Mouse (Mus musculus) splenic B cell, adult 2 months (primary cell): Measurements from ENCODE around the gene Cdhr1.
"Not testable (repeated sequence)": the region's sequence is repeated elsewhere in the genome, so short reads cannot be mapped to it uniquely, and the experiment has no call there.

Experiments
- DNase-seq: peaks from one replicate; pipeline ENCODE4 v3.0.0-alpha.2; 2011; ENCODE audit warnings: low read depth, low spot score
- H3K27me3 ChIP-seq: 2 replicates; pipeline ENCODE4 v1.6.1; 2012; ENCODE audit warnings: mild to moderate bottlenecking, low read length, moderate library complexity, mixed read lengths; ENCODE audit not compliant: control insufficient read depth, poor library complexity, insufficient read depth, severe bottlenecking
- H3K36me3 ChIP-seq: 2 replicates; pipeline ENCODE4 v1.6.1; 2012; ENCODE audit warnings: mild to moderate bottlenecking, low read length, moderate library complexity, mixed read lengths; ENCODE audit not compliant: control insufficient read depth, poor library complexity, insufficient read depth, severe bottlenecking

The Cdhr1 gene

DNA sequence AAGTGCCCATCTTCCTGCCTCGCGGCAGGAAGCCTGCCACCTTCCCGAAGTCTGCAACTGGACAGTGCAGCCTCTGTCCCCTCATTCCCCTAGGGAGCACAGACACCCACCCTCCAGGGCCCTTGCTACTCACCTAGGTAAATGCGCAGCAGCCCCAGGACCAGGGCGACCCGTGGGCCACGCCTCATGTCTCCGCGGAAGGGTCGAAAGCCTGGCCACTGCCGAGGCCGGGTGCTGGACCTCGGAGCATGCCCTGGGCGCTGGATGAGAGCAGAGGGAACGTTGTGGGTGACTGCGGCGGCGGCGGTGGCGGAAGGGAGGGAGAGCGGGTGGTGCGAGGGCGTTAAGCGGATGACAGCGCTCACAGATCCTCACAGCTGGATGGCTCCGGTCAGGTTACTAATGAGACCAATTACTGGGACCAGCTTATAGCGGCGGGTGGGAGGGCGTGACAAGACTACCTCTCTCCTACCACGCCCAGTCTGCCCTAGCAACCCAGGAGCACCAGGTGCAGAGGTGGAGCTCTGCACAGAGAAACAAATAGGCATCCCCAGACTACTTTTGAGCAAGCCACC lies at the start of gene Cdhr1:
Gene Cdhr1, minus strand, starts transcription at position 392 of the 575 bp plus-strand sequence.
- Histone ChIP-seq H3K36me3 (no peaks in the 10 kb centered on the region), H3K27me3 (no peaks in the 10 kb centered on the region)
- DNase-seq, result no peak

DNA sequence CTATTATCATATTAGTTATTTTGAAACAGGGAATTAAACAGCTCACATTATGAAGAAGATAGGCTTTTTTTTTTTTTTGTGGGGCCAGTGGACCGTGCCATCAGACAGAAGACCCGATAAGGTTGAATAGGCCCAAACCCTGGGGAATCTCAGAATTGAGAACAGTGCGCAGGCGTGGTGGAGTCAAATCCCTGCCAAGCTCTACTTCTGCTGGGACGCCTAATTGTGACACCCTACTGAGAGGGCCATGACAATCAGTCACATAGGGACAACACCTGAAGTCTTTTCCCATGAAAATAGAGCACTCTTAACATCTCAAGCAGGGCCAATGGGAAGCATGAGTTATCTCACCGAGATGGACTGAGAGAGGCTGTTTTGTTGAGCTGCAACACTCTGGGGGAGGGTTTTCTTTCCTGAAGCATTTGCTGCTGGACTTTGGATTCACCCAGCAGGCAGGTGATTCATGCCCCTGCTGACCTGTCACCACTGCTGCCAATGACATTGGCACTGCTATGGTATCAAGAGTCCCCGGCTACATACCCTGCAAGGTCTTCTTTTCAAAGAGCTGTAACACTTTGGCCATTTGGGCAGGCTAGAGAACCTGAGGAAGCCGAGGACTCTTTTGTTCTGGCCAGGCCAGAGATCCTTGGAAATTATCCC lies 41.0 kb upstream of the Cdhr1 start:
- peak; percentile 34 for DNase-seq
- H3K36me3 ChIP-seq, result no peaks in the 10 kb centered on the region
- 0 out of 2 replicates have a peak, but pooled peaks cover 2% of the 10 kb centered on the region for H3K27me3 ChIP-seq

DNA sequence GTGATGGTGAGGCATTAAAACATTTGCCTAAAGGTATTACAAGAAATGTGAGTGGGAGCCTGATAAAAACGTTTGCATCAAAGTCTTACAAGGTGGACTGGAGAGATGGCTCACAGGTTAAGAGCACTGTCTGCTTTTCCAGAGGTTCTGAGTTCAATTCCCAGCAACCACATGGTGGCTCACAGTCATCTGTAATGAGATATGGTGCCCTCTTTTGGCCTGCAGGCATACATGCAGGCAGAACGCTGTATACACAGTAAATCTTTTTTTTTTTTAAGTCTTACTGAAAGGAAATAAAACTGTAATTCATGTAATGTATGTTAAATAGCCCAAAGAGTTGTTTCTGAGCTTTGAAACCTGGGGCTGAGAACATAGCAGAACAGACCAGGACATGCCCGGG lies 39.4 kb upstream of the Cdhr1 start:
- not testable (repeated sequence) for H3K36me3 ChIP-seq, DNase-seq

DNA sequence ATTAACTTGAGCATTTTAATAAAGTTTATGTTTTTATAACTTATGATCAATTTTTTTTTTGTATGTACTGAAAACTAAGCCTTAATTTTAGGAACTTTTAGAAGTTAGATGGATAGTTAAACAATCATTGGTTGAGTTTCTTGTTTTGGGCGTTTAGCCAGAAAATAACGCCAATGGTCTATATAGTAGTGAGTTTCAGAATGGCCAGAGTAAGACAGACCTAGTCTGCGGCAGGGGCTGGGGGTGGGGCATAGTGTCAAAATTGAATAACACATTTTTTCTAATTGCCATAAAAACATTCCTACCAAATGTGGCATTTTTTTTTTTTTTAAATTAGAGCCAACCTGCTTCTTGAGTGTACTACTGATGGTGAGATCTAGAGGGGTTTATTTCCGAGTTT lies 38.0 kb upstream of the Cdhr1 start:
- H3K27me3 ChIP-seq, result 0 out of 2 replicates have a peak, but pooled peaks cover 2% of the 10 kb centered on the region
- 0 out of 2 replicates have a peak, but pooled peaks cover 9% of the 10 kb centered on the region for H3K36me3 ChIP-seq
- no peak for DNase-seq

More for the DNA sequence above, 39.4 kb upstream of the Cdhr1 start:
- H3K27me3 ChIP-seq, result not testable (repeated sequence)

DNA sequence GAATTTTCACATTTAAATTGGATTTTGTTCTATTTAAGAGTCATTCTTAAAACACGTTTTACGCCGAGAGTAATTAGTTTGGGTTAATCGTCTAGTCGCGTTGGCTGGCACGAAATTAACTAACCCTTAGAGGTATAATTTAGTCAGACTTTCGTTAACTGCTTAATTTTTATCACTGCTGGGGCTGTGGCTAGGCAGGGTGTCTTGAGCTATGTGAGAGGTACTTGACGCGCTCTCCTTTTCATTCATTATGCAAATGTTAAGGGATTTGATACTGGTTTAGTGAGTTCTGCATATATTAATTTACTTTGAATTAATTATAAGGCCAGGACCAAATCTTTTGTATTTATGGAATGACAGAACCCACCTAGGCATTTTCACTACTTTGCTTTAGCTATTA lies 37.5 kb upstream of the Cdhr1 start:
- DNase-seq, result peak; percentile 50
- H3K27me3 ChIP-seq, result 0 out of 2 replicates have a peak, but pooled peaks cover 2% of the 10 kb centered on the region
- peaks cover 11% of the 10 kb centered on the region; the same call in 1 of the 2 replicates for H3K36me3 ChIP-seq

DNA sequence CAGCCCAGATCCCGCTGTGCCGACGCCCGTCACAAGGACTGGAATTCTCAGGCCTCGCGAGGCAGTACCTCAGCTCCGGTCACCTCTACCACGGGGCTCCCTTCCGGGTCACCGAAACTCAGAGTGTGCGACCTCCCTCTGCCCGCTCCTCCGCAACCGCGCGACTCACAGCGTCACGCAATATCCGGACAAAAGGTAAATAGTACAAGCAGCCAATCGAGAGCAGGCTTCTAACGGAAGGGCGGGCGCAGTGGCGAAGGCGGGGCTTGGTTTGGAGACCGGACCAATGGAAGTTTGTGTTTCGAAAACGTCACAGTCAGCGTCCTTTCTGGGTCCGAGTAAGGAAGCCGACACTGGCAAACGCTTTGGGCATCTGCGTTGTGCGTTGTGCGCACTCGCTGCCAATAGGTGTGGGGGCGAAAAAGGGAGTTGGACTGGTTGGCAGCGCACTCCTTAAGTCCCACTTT lies 37.0 kb upstream of the Cdhr1 start, which contains the start of gene Ghitm:
Gene Ghitm, minus strand, starts transcription at position 146 of the 467 bp plus-strand sequence.
- Histone ChIP-seq H3K36me3 (peaks cover 11% of the 10 kb centered on the region), H3K27me3 (no peaks in the 10 kb centered on the region)
- peak; percentile 98 for DNase-seq

DNA sequence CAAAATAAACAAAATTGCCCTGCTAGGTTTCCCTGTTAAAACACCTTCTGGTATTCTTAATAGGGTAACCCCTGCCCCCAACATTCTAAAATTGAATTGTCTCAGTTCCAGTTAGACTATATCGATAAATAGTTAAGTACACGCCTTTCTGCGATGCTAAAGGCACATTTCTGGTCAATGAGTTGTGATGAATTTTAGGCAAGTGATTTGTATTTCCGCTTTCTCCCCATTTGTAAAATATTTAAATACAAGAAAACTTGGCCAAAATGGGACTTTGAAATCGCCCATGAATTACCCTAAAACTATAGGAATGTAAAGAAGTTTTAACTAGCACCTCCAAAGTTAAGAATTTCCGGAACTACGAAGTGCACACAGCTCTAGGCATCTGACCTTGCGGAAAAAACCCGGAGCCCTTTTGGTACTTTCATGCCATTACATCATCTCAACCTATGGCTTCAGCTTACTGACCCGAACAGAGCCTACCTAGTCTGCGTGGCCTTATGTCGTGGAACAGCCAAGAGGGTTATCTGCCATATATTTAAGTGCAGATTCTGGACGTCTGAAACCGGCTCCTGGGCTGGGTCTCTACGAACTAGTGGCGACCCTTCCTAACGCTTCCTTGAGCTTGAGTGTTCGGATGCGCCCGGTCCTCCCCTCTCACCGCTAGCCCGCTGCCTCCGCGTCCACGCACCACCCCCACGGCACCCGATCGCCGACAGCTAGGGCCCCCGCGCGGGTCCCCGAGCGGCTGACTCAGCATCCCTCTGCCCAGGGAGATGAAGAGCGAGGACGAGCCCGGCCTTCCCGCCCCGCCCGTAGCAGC lies 36.4 kb upstream of the Cdhr1 start:
- Histone ChIP-seq H3K36me3 (peaks cover 11% of the 10 kb centered on the region), H3K27me3 (no peaks in the 10 kb centered on the region)
- DNase-seq, result peak; percentile 85

DNA sequence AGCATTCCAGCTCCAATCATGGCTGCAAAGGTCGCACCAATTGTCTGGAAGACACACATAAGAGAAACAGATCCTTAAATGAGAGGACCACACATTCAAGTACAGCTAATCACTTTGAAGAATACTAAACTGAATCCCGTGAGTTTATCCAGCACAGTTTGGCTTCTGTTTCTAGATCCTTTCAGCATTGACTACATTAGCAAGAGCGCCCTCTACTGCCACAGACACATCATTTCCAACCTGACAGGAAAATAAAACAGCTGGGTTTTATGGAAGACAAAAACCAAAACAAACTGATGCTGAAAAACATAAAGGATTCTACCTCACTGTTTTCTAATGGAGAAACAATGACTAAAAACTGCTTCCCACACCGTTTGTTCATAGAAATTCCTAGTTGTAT lies 29.5 kb upstream of the Cdhr1 start:
- Histone ChIP-seq H3K36me3 (peaks cover 15% of the 10 kb centered on the region), H3K27me3 (no peaks in the 10 kb centered on the region)
- DNase-seq, result peak; percentile 71

DNA sequence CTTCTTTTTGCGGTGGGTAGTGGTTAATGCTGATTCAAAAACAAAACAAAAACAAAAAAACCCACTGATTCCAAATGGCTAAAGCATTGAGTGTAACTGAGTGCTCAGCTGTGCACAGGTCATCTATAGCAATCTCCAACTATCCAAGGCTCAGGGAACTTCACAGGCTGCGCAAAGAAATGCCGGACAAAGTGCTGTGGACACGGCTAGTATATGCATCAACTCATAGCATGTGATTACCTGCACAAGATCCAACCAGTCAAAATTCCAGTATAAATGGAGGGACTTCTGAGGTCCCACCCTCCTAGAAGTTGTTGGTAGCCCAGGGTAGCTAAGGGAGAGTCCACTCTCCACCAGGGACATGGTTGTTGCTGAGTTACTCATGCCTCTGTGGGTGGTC lies 21.1 kb upstream of the Cdhr1 start:
- Histone ChIP-seq H3K27me3 (no peaks in the 10 kb centered on the region), H3K36me3 (no peaks in the 10 kb centered on the region; the same call in none of the 2 replicates)
- DNase-seq, result no peak

DNA sequence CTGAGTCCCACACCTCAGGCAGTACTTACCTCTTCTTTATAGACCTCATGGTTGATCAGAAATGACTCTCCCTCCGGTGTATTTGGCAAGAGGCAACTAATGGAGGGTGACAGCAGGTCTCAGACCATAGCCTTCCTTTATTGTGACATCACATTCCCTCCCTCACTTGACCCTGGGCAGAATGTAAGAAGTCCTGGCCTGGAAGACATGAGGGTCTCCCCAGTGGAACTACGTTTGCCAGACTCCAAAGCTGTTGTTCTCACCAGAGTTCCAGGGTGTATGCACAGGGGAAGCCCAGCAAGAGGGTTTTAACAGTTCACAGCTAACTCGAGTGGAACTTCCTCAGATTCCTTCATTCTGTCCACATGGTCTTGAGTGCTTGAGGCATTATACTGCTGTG lies 15.8 kb upstream of the Cdhr1 start, which contains the start of gene 2610528A11Rik:
Gene 2610528A11Rik, minus strand, starts transcription at position 101 of the 400 bp plus-strand sequence.
- DNase-seq, result no peak
- Histone ChIP-seq H3K27me3 (no peaks in the 10 kb centered on the region), H3K36me3 (no peaks in the 10 kb centered on the region; the same call in 1 of the 2 replicates)

DNA sequence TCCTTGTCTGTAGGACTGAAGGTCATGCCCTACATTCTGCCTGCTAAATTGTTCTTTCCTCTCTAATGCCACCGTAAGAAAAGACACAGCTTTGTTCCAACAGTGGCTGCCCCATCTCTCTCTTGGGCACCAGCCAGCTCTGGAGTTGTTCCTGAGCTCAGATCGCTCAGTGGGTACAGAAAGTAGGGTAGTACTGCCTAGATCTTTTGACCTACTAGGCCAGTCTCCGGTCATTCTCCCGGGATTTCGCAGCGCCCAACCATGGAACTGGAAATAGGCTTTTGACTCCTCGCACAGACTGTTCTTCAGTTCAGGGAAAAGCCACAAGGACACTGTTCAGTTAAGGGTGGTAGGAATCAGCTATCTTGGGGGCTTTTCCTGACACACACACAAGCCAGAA lies 14.8 kb upstream of the Cdhr1 start:
- H3K27me3 ChIP-seq, result no peaks in the 10 kb centered on the region
- no peaks in the 10 kb centered on the region for H3K36me3 ChIP-seq
- no peak for DNase-seq

DNA sequence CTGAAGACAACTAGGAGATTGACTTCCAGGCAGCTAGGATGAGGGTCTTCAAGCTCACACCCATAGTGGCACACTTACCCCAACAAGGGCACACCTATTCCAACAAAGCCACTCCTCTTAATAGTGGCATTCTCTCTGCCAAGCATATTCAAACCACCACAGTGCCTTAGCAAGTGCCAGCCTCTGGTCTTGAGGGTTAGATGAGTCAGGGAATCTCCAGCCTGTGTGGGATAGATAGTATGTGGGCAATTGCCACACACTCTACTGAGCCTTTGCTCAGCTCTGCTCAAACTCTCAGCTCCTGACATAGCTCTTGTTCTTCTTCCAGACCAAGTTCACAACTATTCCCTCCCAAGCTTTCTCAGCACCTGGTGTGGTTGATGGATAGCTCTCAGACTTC lies 13.2 kb upstream of the Cdhr1 start:
- DNase-seq, result no peak

DNA sequence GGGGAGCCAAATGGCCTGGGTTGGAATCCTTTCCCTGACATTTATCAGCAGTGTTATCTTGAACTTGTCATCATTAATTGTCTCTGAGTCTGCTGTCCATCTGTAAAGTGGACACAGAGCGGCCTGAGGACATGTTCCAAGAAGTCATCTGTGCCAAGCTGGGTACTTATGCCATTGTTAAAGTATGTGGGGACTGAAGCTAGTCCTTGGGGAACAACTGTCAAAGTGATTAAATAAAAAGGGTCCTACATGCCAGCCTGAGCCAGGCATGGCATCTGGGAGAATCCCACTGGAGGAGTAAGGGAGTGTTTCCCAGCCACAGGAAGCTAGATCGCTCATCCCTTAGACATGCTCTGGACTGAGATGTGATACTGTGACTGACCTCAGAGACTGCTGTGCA lies 12.3 kb upstream of the Cdhr1 start:
- no peak for DNase-seq
- Histone ChIP-seq H3K27me3 (no peaks in the 10 kb centered on the region), H3K36me3 (no peaks in the 10 kb centered on the region)

More for the DNA sequence above, 13.2 kb upstream of the Cdhr1 start:
- H3K36me3 ChIP-seq, result no peaks in the 10 kb centered on the region
- no peaks in the 10 kb centered on the region for H3K27me3 ChIP-seq

DNA sequence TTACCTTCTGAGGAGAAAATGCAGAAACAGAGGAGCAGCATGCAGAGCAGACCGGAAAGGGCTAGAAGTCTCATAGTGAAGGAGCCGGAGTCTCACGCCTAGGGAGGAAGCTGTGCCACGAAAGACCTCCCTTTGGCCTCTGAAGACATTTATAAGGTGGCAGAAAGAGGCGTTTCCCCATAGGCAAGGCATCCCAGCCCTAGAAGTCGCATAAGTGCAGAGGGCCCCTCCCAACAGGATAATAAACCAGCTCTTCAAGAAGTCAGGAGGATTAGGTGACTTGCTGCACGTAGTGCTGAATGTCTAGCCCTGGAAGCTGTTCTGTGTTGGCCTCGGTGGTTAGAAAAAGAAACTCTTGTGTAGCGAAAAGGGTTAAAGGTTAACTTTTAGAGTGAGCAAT lies 11.8 kb upstream of the Cdhr1 start:
- DNase-seq, result no peak
- no peaks in the 10 kb centered on the region for H3K27me3 ChIP-seq

DNA sequence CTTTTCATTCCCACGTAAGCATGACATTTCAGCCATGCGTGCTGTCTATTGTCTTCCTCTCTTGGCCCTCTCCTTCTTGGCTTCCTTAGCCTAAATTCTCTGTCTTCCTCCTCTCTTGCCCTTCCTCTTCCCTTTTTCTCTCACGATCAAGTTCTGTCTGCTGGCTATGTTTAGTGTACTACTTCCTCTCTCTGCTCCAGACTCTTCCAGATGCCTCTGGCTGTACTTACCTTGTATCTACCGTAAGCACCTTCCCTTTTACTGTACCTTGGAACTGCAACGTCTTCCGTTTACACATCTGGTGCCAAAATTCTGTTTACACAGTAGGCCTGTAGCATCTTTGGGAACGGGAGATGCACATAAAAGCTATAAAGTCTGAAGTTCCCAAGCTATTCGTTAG lies 11.3 kb upstream of the Cdhr1 start:
- DNase-seq, result no peak
- H3K27me3 ChIP-seq, result no peaks in the 10 kb centered on the region
- no peaks in the 10 kb centered on the region for H3K36me3 ChIP-seq

More for the DNA sequence above, 11.8 kb upstream of the Cdhr1 start:
- H3K36me3 ChIP-seq, result no peaks in the 10 kb centered on the region
